Mouse (Mus musculus): ENCODE data around the gene Ripk1. TPM values are rescaled to one million over a fixed set of nuclear protein-coding genes. Genes with fewer than 3 reads are reported as not detected.
"Not testable (repeated sequence)": the region's sequence is repeated elsewhere in the genome, so short reads cannot be mapped to it uniquely, and the experiment has no call there.

Gene Ripk1
- total RNA-seq, 2 experiments from 2014 or later, result 50.8 to 57.3 TPM

GRCm38 (mm10) chr13:34074441-34074840, 72.3 kb downstream of the Ripk1 start:
- ATAC-seq (ENCODE audit: poor library complexity, severe bottlenecking), result not testable (repeated sequence)

GRCm38 (mm10) chr13:34075893-34076292, 73.7 kb downstream of the Ripk1 start:
- ATAC-seq (ENCODE audit: poor library complexity, severe bottlenecking), result not testable (repeated sequence)

GRCm38 (mm10) chr13:34076561-34077491, 74.7 kb downstream of the Ripk1 start:
- ATAC-seq (ENCODE audit: poor library complexity, severe bottlenecking), result peak; percentile 39

- peak; percentile 86 for ATAC-seq (ENCODE audit: poor library complexity, severe bottlenecking)
Observed at GRCm38 (mm10) chr13:34077492-34078271, 75.5 kb downstream of the Ripk1 start, which contains the start of gene Tubb2a. Gene Tubb2a, minus strand, starts transcription at chr13:34078007.

GRCm38 (mm10) chr13:34078500-34079280, 76.5 kb downstream of the Ripk1 start:
- no peak for ATAC-seq (ENCODE audit: poor library complexity, severe bottlenecking)

- ATAC-seq (ENCODE audit: poor library complexity, severe bottlenecking), result no peak
Observed at GRCm38 (mm10) chr13:34079801-34080200, 77.6 kb downstream of the Ripk1 start.

GRCm38 (mm10) chr13:34081926-34082325, 79.8 kb downstream of the Ripk1 start:
- no peak for ATAC-seq (ENCODE audit: poor library complexity, severe bottlenecking)

- ATAC-seq (ENCODE audit: poor library complexity, severe bottlenecking), result no peak
Observed at GRCm38 (mm10) chr13:34084026-34084750, 82.0 kb downstream of the Ripk1 start.

Other genes with a start within 250 kb of the Ripk1 start
- gene Serpinb6e, start 159.0 kb upstream of the Ripk1 start, total RNA-seq (2015), result not detected in 2 replicates
- gene Serpinb6e, start 159.0 kb upstream of the Ripk1 start, total RNA-seq (2017), result not detected in 2 replicates
- not detected in 2 replicates for gene Serpinb6c, start 96.7 kb upstream of the Ripk1 start, total RNA-seq (2015)
- not detected in 2 replicates for gene Serpinb6c, start 96.7 kb upstream of the Ripk1 start, total RNA-seq (2017)
- 93.7 and 94.6 TPM in 2 replicates for gene Nqo2, start 37.7 kb upstream of the Ripk1 start, total RNA-seq (2015)
- gene Nqo2, start 37.7 kb upstream of the Ripk1 start, total RNA-seq (2017), result 77.5 and 81.5 TPM in 2 replicates
- gene Serpinb6a, start 431 bp downstream of the Ripk1 start, total RNA-seq (2015), result 16.8 and 17.8 TPM in 2 replicates
- gene Serpinb6a, start 431 bp downstream of the Ripk1 start, total RNA-seq (2017), result 19.6 and 19.8 TPM in 2 replicates
- gene Bphl, start 35.2 kb downstream of the Ripk1 start, total RNA-seq (2015), result 33.3 and 47.8 TPM in 2 replicates
- 13.9 and 17.1 TPM in 2 replicates for gene Bphl, start 35.2 kb downstream of the Ripk1 start, total RNA-seq (2017)
- gene Tubb2a, start 75.6 kb downstream of the Ripk1 start, total RNA-seq (2015), result 11.6 and 12.8 TPM in 2 replicates
- 21.4 and 34.0 TPM in 2 replicates for gene Tubb2a, start 75.6 kb downstream of the Ripk1 start, total RNA-seq (2017)
- gene Tubb2b, start 128.1 kb downstream of the Ripk1 start, total RNA-seq (2015), result not detected in 2 replicates
- 0.15 and 0.53 TPM in 2 replicates for gene Tubb2b, start 128.1 kb downstream of the Ripk1 start, total RNA-seq (2017)
- 54.0 and 59.5 TPM in 2 replicates for gene Psmg4, start 160.6 kb downstream of the Ripk1 start, total RNA-seq (2015)
- 182 TPM in 2 replicates for gene Psmg4, start 160.6 kb downstream of the Ripk1 start, total RNA-seq (2017)